Mouse (Mus musculus) neural tube, embryonic 15.5 days (tissue): ENCODE measurements at regions not wholly inside any gene's neighbourhood (a gene's known extent, or its start where the extent isn't known, plus 50 kb on each side); places are given as distances from the start of the nearest gene placed in this dataset.
"Not testable (repeated sequence)": the region's sequence is repeated elsewhere in the genome, so short reads cannot be mapped to it uniquely, and the experiment has no call there.

Experiments
- ATAC-seq: fragments of 200-750 bp; cut with Nextera tagmentation; 2 replicates; pipeline ENCODE4 v1.8.0; 2017; ENCODE audit warnings: mild to moderate bottlenecking, moderate TSS enrichment, moderate library complexity; ENCODE audit not compliant: low FRiP score
- H3K27ac ChIP-seq: fragments of 300-500 bp; sonication (generic); replicated peaks from 2 replicates; pipeline ENCODE4 v1.5.1; 2015; ENCODE audit warnings: mild to moderate bottlenecking, inconsistent platforms
- H3K27me3 ChIP-seq: fragments of 300-500 bp; sonication (generic); replicated peaks from 2 replicates; pipeline ENCODE4 v1.6.1; 2015; ENCODE audit warnings: inconsistent platforms
- H3K36me3 ChIP-seq: fragments of 300-500 bp; sonication (generic); 2 replicates; pipeline ENCODE4 v1.6.1; 2015; ENCODE audit warnings: inconsistent platforms
- H3K4me1 ChIP-seq: fragments of 300-500 bp; sonication (generic); 2 replicates; pipeline ENCODE4 v1.6.1; 2015; ENCODE audit warnings: inconsistent platforms
- H3K4me2 ChIP-seq: fragments of 300-500 bp; sonication (generic); 2 replicates; pipeline ENCODE4 v1.6.1; 2015; ENCODE audit warnings: inconsistent platforms, mild to moderate bottlenecking, moderate library complexity
- H3K4me3 ChIP-seq: fragments of 300-500 bp; sonication (generic); replicated peaks from 2 replicates; pipeline ENCODE4 v1.5.1; 2015; ENCODE audit warnings: mild to moderate bottlenecking, inconsistent platforms
- H3K9ac ChIP-seq: fragments of 300-500 bp; sonication (generic); replicated peaks from 2 replicates; pipeline ENCODE4 v1.6.1; 2015; ENCODE audit warnings: mild to moderate bottlenecking, inconsistent platforms
- H3K9me3 ChIP-seq: fragments of 300-500 bp; sonication (generic); replicated peaks from 2 replicates; pipeline ENCODE4 v1.6.1; 2016; ENCODE audit warnings: inconsistent platforms
- WGBS: fragments of 180-500 bp; shearing (Covaris S2); methylation state at CpG from one replicate; pipeline ENCODE4 v1.1.7; 2015; ENCODE audit warnings: mixed read lengths; 5-methylcytosine and 5-hydroxymethylcytosine counted together

DNA sequence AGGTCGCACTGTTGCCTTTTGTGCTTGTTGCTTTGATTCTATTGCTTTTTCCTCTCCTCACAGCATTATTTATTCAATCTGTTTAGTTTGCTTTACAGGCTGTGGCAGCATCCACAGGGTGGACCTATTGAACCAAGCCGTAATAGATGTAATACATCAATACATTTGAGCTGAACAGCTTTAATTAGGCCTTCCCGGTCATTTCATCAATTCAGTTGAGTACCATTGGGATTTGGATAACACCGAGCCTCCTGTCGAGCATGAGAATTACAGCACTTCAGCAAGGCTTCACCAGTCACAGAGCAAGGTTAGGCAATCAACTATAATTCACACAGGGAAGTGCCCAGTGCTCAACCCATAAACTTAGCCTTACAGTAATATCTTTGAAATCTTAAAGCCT is 1701.8 kb downstream of the Olfm4 start:
- no peak overlapping the region for H3K4me3 ChIP-seq
- H3K4me2 ChIP-seq, result no peak overlapping the region
- no peaks in the 10 kb centered on the region for H3K9me3 ChIP-seq
- H3K27ac ChIP-seq, result no peak overlapping the region
- 21% methylated on average over 5 of the region's 5 CpGs for WGBS
- no peaks in the 10 kb centered on the region for H3K36me3 ChIP-seq
- H3K4me1 ChIP-seq, result no peaks in the 10 kb centered on the region
- peak; percentile 57; the same call in 1 of the 2 replicates for ATAC-seq
- H3K9ac ChIP-seq, result no peak overlapping the region
- no peaks in the 10 kb centered on the region for H3K27me3 ChIP-seq

GRCm38 (mm10) chr14:81692245-81692644 is 1708.4 kb downstream of the Olfm4 start:
- not testable (repeated sequence) for H3K36me3 ChIP-seq, H3K4me3 ChIP-seq, H3K9ac ChIP-seq, H3K4me2 ChIP-seq, H3K9me3 ChIP-seq, H3K4me1 ChIP-seq, H3K27me3 ChIP-seq, ATAC-seq, H3K27ac ChIP-seq
- WGBS, result no CpG with 5 or more reads among the region's 2 CpGs

GRCm38 (mm10) chr14:81716056-81716455 is 1732.2 kb downstream of the Olfm4 start:
- no peak overlapping the region for H3K4me3 ChIP-seq
- no peak overlapping the region for H3K27ac ChIP-seq
- no peak overlapping the region for H3K4me2 ChIP-seq
- no peaks in the 10 kb centered on the region for H3K9me3 ChIP-seq
- no peaks in the 10 kb centered on the region for H3K36me3 ChIP-seq
- no peaks in the 10 kb centered on the region for H3K27me3 ChIP-seq
- ATAC-seq, result no peak
- H3K9ac ChIP-seq, result no peak overlapping the region
- WGBS, result 80% methylated on average over 5 of the region's 5 CpGs
- no peaks in the 10 kb centered on the region for H3K4me1 ChIP-seq
